Mouse (Mus musculus) cerebellum, adult 2 months (tissue): ENCODE results near the gene Tcf3.

Experiments
- CTCF ChIP-seq: fragments of 200-500 bp; IDR thresholded peaks from 2 replicates; pipeline ENCODE4 v1.5.1; 2011; ENCODE audit warnings: low read depth, mild to moderate bottlenecking, control low read depth, low read length, moderate library complexity, borderline replicate concordance; ENCODE audit not compliant: insufficient read depth
- POLR2A ChIP-seq: fragments of 200-500 bp; IDR thresholded peaks from 2 replicates; pipeline ENCODE4 v1.6.1; 2011; ENCODE audit warnings: low read length, control low read depth, borderline replicate concordance; ENCODE audit not compliant: insufficient read depth

DNA sequence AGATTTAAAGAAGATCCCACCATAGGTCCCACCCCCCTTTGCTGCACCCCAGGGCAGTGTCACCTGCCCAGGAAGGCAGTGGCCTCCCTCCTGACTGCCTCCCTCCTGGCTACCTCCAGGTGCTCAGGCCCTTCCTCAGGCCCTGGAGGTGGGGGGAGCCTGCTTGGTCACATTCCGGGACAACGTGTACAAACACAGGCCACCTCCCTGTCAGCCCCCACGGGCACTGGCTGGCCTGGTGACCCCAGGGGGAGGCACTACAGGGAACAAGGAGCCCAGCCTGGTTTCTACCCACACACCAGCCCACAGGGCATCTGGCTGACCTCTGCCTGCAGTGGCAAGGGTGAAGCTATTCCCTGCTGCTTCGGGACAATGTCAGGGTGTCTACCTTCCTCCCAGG, 4.5 kb upstream of the Tcf3 start:
- TF ChIP-seq CTCF, result no peak
- TF ChIP-seq POLR2A, result no peak
